Mouse (Mus musculus) liver, embryonic 16.5 days (tissue): ENCODE results near the gene Ilf3. TPM values are rescaled to one million over a fixed set of nuclear protein-coding genes. Genes with fewer than 3 reads are reported as not detected.

ENCODE experiments used
- ATAC-seq: fragments of 200-750 bp; cut with Nextera tagmentation; 2 replicates; pipeline ENCODE4 v1.8.0; 2017; ENCODE audit warnings: low read depth, mild to moderate bottlenecking, moderate number of reproducible peaks, moderate library complexity
- H3K27ac ChIP-seq: fragments of 300-500 bp; sonication (generic); 2 replicates; pipeline ENCODE4 v1.5.1; 2014; ENCODE audit warnings: mild to moderate bottlenecking, low read length
- H3K27me3 ChIP-seq: fragments of 300-500 bp; sonication (generic); 2 replicates; pipeline ENCODE4 v1.6.1; 2014; ENCODE audit warnings: low read depth, low read length, mixed read lengths; ENCODE audit not compliant: control insufficient read depth, insufficient read depth
- H3K36me3 ChIP-seq: fragments of 300-500 bp; sonication (generic); 2 replicates; pipeline ENCODE4 v1.6.1; 2014; ENCODE audit warnings: mild to moderate bottlenecking; ENCODE audit not compliant: control insufficient read depth, insufficient read depth
- H3K4me1 ChIP-seq: fragments of 300-500 bp; sonication (generic); 2 replicates; pipeline ENCODE4 v1.6.1; 2014; ENCODE audit warnings: low read depth, low read length, mixed read lengths; ENCODE audit not compliant: control insufficient read depth
- H3K4me2 ChIP-seq: fragments of 300-500 bp; sonication (generic); 2 replicates; pipeline ENCODE4 v1.6.1; 2014; ENCODE audit warnings: low read depth, low read length, mixed read lengths
- H3K4me3 ChIP-seq: fragments of 300-500 bp; sonication (generic); 2 replicates; pipeline ENCODE4 v1.5.1; 2014; ENCODE audit warnings: low read depth, mild to moderate bottlenecking, low read length
- H3K9ac ChIP-seq: fragments of 300-500 bp; sonication (generic); 2 replicates; pipeline ENCODE4 v1.6.1; 2014; ENCODE audit warnings: low read depth, low read length
- H3K9me3 ChIP-seq: fragments of 300-500 bp; sonication (generic); replicated peaks from 2 replicates; pipeline ENCODE4 v1.6.1; 2016; ENCODE audit warnings: low read length; ENCODE audit not compliant: control insufficient read depth
- WGBS: fragments of 180-500 bp; shearing (Covaris S2); extraction: QIAGEN DNeasy Blood & Tissue Kit; methylation state at CpG from one replicate; pipeline ENCODE4 v1.1.7; 2014; ENCODE audit not compliant: insufficient replicate concordance; 5-methylcytosine and 5-hydroxymethylcytosine counted together
- polyA plus RNA-seq: library from polyadenylated mRNA; unstranded; fragments of >200 nt; fragmentation: Nextera tagmentation; extraction: Ambion mirVana; gene quantifications from 2 replicates; pipeline ENCODE4 v1.2.1, GENCODE M21; 2015

Gene Ilf3
- polyA plus RNA-seq, 1 experiment from 2014 or later = 37.2 TPM

DNA sequence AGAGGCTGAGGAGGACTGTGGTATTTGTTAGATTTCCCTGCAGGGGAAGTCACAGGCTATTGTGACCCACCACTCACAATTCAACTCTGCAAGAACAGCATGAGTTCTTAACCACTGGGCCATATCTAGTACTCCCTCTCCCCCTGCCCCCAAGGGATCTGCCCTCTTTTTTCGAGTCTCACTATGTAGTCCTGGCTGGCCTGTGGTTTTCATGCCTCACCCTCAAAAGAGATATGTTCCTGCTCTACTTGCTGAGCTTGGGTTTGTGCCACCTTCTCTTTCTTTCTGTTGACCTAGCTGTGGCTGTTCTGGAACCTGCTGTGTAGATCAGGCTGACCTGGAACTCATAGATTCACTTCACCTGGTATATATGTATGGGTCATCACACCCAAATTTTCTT is 4.8 kb downstream of the Ilf3 start:
- Histone ChIP-seq H3K4me3 (no peak overlapping the region), H3K4me2 (no peak overlapping the region), H3K27me3 (no peaks in the 10 kb centered on the region), H3K9ac (no peak overlapping the region), H3K36me3 (no peaks in the 10 kb centered on the region), H3K27ac (no peak overlapping the region), H3K9me3 (no peaks in the 10 kb centered on the region), H3K4me1 (peaks cover 12% of the 10 kb centered on the region)
- no peak for ATAC-seq
- 16% methylated on average over 1 of the region's 1 CpGs for WGBS

DNA sequence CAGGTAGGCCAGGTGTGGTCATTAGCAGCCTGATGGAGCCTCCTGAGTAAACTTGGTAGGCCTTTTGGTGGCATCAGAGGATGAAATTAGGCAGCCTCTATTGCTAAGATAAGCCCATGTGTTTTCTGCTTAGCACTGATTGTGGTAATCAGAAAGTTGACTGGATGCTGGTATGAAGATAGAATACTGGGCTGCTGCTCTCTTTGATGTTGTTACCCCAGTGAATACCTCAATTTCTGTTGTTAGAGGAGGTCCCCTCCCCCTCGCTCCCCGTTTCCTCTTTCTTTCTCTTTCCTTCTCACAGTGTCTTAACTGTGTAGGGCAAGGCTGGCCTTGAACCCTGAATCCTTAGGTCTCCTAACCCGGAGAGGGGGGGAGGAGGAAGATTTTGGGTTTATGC is 11.5 kb downstream of the Ilf3 start:
- Histone ChIP-seq H3K4me1 (peaks cover 17% of the 10 kb centered on the region), H3K4me2 (no peak overlapping the region), H3K9ac (no peak overlapping the region), H3K27me3 (no peaks in the 10 kb centered on the region), H3K27ac (no peak overlapping the region), H3K4me3 (no peak overlapping the region), H3K36me3 (no peaks in the 10 kb centered on the region), H3K9me3 (no peaks in the 10 kb centered on the region)
- WGBS = 39% methylated on average over 3 of the region's 3 CpGs
- peak; percentile 69 for ATAC-seq

DNA sequence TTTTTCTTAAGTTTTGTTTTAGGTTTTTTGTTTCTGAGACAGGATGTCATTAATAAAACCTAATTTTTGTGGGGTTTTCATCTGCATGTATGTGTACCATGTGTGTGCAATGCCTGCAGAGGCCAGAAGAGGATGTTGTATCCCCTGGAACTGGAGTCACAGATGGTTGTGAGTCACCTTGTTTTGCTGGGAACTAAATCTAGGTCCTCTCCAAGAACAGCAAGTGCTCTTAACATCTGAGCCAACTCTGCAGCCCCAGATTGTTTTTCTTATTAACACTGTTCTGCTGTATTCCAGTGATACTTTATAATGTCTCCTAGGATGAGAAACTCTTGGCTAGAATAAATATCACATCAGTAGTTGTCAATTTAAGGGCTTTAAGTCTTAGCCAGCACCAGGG is 13.2 kb downstream of the Ilf3 start:
- no peak for ATAC-seq
- Histone ChIP-seq H3K4me3 (no peak overlapping the region), H3K4me2 (no peak overlapping the region), H3K36me3 (no peaks in the 10 kb centered on the region), H3K4me1 (peaks cover 20% of the 10 kb centered on the region), H3K27me3 (no peaks in the 10 kb centered on the region), H3K9ac (no peak overlapping the region), H3K27ac (no peak overlapping the region), H3K9me3 (no peaks in the 10 kb centered on the region)

DNA sequence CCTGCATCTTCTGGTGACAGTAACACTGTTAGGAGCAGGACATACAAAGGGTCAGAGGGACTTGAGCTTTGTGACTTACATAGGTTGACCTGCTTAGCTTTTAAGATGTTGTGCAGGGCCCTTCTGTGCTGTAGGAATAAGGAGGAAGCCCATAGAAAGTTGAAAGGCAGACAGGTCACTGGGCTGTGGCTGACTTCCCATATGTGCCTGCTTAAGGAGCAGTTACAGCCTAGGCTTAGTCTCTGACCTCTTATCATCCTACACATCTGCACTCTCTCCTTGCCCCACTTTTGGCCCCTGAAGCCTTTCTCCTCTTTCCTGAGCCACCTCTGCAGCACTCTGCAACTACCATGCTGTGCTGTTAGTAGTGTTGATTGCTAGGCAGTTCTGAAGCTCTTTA is 16.3 kb downstream of the Ilf3 start:
- no peaks in the 10 kb centered on the region; the same call in 1 of the 2 replicates for H3K36me3 ChIP-seq
- H3K4me1 ChIP-seq = peaks cover 13% of the 10 kb centered on the region
- H3K4me3 ChIP-seq = no peak overlapping the region
- no peaks in the 10 kb centered on the region for H3K9me3 ChIP-seq
- no peak overlapping the region for H3K27ac ChIP-seq
- no peak; the same call in 1 of the 2 replicates for ATAC-seq
- no peak overlapping the region for H3K4me2 ChIP-seq
- no peaks in the 10 kb centered on the region for H3K27me3 ChIP-seq
- H3K9ac ChIP-seq = no peak overlapping the region

DNA sequence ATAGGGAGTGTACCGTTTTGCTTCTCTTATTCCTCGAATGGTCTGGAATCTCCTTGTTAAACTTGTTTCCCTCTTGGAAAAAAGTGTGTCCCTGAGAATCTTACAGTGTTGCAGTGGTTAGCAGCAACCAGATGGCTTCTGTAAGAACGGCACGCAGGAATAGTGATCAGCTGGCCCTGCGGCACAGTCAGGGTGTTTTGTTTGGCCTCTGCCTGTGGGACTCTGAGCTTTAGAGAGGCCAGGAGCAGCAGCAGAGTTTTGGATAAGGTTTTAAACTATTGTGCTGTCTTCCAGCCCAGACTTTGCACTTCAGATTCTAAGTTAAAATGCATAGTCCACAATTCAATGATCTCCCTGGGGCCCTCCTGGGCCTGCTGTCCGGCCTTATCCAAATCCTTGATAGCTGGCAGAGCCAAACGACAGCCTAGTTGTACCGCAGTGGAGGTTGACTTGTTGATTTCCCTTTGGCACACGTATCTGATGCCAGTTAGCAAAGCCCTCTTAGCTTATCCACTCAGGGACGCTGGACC is 25.0 kb downstream of the Ilf3 start:
- Histone ChIP-seq H3K9ac (no peak overlapping the region), H3K27me3 (no peaks in the 10 kb centered on the region), H3K4me3 (no peak overlapping the region), H3K36me3 (peaks cover 41% of the 10 kb centered on the region), H3K4me1 (no peaks in the 10 kb centered on the region), H3K27ac (no peak overlapping the region), H3K9me3 (no peaks in the 10 kb centered on the region), H3K4me2 (no peak overlapping the region)
- ATAC-seq = no peak
- WGBS = 80% methylated on average over 10 of the region's 10 CpGs

DNA sequence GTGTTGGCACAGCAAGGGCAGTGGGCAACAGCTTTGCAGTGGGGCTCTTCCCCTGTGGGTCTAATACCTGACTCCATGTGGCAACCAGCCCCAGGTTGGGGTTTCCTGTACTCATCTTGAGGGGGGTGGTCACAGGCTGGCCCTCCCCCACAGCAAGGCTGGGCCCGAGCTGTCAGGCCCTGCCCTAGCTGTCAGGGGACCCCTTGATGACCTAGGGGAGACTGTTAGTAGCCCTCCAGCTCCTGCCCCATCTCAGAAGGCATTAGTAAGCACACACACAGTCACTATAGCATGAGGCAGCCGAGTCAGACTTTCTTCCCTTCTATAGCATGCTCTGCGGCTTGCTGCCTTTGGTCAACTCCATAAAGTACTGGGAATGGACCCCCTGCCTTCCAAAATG is 28.0 kb downstream of the Ilf3 start:
- no peak overlapping the region for H3K4me3 ChIP-seq
- peaks cover 62% of the 10 kb centered on the region for H3K36me3 ChIP-seq
- ATAC-seq = no peak
- no peak overlapping the region for H3K27ac ChIP-seq
- 78% methylated on average over 3 of the region's 3 CpGs for WGBS
- H3K4me1 ChIP-seq = no peaks in the 10 kb centered on the region
- H3K9me3 ChIP-seq = no peaks in the 10 kb centered on the region
- no peak overlapping the region for H3K4me2 ChIP-seq
- no peak overlapping the region for H3K9ac ChIP-seq
- no peaks in the 10 kb centered on the region for H3K27me3 ChIP-seq

DNA sequence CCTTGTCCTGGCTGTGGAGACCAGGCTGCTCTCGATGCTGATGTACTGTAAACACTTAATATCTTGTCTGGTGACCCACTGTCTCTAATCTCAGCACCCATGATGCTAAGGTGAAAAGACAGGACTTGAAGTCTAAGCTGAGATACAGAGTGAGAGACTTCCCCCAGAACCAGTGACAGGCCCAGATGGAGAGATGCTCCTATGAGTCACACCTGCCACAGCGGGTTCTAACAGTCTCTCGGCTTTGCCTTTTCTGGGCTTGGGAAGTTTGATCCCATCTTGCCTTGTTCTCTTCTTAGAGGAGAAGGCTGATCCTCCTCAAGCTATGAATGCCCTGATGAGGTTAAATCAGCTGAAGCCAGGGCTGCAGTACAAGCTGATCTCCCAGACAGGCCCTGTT is 29.5 kb downstream of the Ilf3 start:
- no peak for ATAC-seq
- no peak overlapping the region for H3K9ac ChIP-seq
- H3K36me3 ChIP-seq = peaks cover 63% of the 10 kb centered on the region
- H3K27ac ChIP-seq = no peak overlapping the region
- H3K9me3 ChIP-seq = no peaks in the 10 kb centered on the region
- WGBS = 92% methylated on average over 3 of the region's 3 CpGs
- H3K4me3 ChIP-seq = no peak overlapping the region
- H3K27me3 ChIP-seq = no peaks in the 10 kb centered on the region
- H3K4me2 ChIP-seq = no peak overlapping the region
- no peaks in the 10 kb centered on the region for H3K4me1 ChIP-seq

DNA sequence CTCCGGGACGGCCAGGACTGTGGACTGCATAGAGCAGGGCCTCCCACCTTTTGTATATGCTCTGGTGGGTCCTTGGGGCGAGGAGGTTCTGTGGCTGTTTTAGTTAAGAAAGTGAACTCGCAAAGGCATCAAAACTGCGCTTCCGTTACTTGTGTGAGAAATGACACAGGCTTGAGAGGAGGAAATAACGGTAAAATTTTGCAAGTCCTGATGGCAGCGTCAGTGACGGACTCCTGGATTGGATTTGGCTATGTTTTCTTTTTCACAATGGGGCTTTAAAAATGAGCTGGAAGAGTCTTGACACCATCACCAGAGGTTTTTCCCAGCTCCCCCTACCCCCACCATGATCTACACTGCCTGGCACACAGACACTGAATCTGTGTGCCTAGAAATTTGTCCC is 33.4 kb downstream of the Ilf3 start:
- Histone ChIP-seq H3K4me1 (no peaks in the 10 kb centered on the region), H3K36me3 (peaks cover 63% of the 10 kb centered on the region), H3K27me3 (no peaks in the 10 kb centered on the region), H3K9ac (no peak overlapping the region), H3K9me3 (no peaks in the 10 kb centered on the region), H3K4me2 (no peak overlapping the region), H3K27ac (no peak overlapping the region), H3K4me3 (no peak overlapping the region)
- 87% methylated on average over 9 of the region's 9 CpGs for WGBS
- ATAC-seq = no peak

DNA sequence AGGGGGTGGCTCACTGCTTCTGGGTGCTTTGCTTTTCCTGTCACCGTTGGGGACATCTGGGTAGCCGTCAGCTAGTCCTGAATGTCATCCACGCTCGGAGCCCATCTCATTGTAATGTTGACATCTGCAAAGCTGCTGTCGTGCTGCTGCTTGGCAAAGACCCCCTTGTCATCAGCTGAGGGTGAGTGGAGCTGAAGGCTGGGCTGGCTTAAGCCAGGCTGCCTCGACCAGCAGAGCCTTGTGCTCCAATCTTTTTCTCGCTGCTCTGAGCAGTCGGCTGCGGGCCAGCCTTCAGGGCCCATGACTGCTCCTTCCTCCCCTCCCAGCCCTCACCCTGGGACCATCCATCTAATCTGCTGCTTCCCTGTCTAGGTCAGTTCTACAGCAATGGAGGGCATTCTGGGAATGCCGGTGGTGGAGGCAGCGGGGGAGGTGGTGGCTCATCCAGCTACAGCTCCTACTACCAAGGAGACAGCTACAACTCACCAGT is 35.1 kb downstream of the Ilf3 start:
- no peak overlapping the region for H3K9ac ChIP-seq
- ATAC-seq = no peak
- H3K4me1 ChIP-seq = no peaks in the 10 kb centered on the region
- H3K4me2 ChIP-seq = no peak overlapping the region
- WGBS = 85% methylated on average over 11 of the region's 11 CpGs
- H3K27ac ChIP-seq = no peak overlapping the region
- no peak overlapping the region for H3K4me3 ChIP-seq
- H3K9me3 ChIP-seq = no peaks in the 10 kb centered on the region
- no peaks in the 10 kb centered on the region for H3K27me3 ChIP-seq
- H3K36me3 ChIP-seq = peaks cover 53% of the 10 kb centered on the region
